Mouse (Mus musculus) heart, embryonic 15.5 days (tissue): ENCODE results near the gene Crybb1. TPM values are rescaled to one million over a fixed set of nuclear protein-coding genes. Genes with fewer than 3 reads are reported as not detected.

Source experiments
- ATAC-seq: fragments of 200-750 bp; cut with Nextera tagmentation; replicated peaks from 2 replicates; pipeline ENCODE4 v1.8.0; 2017; ENCODE audit warnings: low read depth, moderate TSS enrichment; ENCODE audit not compliant: insufficient number of reproducible peaks, insufficient read depth, low FRiP score
- H3K27ac ChIP-seq: fragments of 300-500 bp; sonication (generic); 2 replicates; pipeline ENCODE4 v1.5.1; 2015; ENCODE audit warnings: mild to moderate bottlenecking, inconsistent platforms
- H3K27me3 ChIP-seq: fragments of 300-500 bp; sonication (generic); 2 replicates; pipeline ENCODE4 v1.6.1; 2015; ENCODE audit warnings: inconsistent platforms
- H3K36me3 ChIP-seq: fragments of 300-500 bp; sonication (generic); 2 replicates; pipeline ENCODE4 v1.6.1; 2015; ENCODE audit warnings: mild to moderate bottlenecking, inconsistent platforms
- H3K4me1 ChIP-seq: fragments of 300-500 bp; sonication (generic); replicated peaks from 2 replicates; pipeline ENCODE4 v1.6.1; 2015; ENCODE audit warnings: inconsistent platforms
- H3K4me2 ChIP-seq: fragments of 300-500 bp; sonication (generic); 2 replicates; pipeline ENCODE4 v1.6.1; 2015; ENCODE audit warnings: inconsistent platforms, mild to moderate bottlenecking, moderate library complexity
- H3K4me3 ChIP-seq: fragments of 300-500 bp; sonication (generic); 2 replicates; pipeline ENCODE4 v1.5.1; 2015; ENCODE audit warnings: mild to moderate bottlenecking, inconsistent platforms
- H3K9ac ChIP-seq: fragments of 300-500 bp; sonication (generic); 2 replicates; pipeline ENCODE4 v1.6.1; 2015; ENCODE audit warnings: mild to moderate bottlenecking, inconsistent platforms
- H3K9me3 ChIP-seq: fragments of 300-500 bp; sonication (generic); replicated peaks from 2 replicates; pipeline ENCODE4 v1.6.1; 2016; ENCODE audit warnings: inconsistent platforms
- WGBS: fragments of 180-500 bp; shearing (Covaris S2); methylation state at CpG from one replicate; pipeline ENCODE4 v1.1.7; 2015; ENCODE audit warnings: mixed read lengths; 5-methylcytosine and 5-hydroxymethylcytosine counted together
- polyA plus RNA-seq: library from polyadenylated mRNA; unstranded; fragments of >200 nt; fragmentation: Nextera tagmentation; extraction: Ambion mirVana; gene quantifications from 2 replicates; pipeline ENCODE4 v1.2.1, GENCODE M21; 2015

Gene Crybb1
- polyA plus RNA-seq, 1 experiment from 2014 or later, result 2.1 TPM

DNA sequence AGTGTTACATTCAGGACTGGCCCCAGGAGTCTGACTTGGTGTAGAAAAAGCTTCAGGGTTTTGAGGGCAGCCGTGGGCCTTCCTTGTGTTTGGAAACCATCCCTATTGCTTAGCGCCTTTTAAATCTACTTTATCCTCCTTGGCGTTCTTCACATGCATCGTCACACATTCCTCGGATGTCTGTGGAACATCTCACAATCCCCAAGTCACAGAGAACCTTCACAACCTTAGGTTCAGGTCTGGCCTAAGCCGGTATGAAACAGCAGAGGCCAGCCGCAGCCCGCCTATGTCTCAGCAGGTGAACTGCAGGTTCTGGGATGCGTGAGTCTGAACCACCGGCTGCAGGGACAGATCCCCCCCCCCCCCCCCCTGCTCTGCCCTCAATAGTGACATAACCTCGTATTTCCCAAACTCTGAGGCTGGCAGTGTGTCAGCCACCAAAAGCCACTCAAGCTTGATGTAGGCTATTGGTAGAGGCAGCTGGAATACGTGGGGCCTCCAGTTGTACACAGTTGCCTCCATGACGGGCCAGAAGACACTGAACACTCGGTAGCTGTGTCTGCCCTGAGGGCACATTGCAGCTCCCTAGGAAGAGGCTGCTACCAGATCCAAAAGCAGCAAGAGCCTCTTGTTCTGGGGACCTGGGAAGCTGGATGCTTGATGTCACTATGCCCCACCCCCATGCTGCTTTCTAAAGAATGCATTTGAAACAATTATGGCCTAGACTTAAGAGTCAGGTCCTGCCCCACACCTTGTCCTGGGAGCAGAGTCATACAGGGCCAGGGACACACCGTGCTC is 25.4 kb downstream of the Crybb1 start:
- Histone ChIP-seq H3K27ac (peak overlapping the region; percentile 74), H3K27me3 (no peaks in the 10 kb centered on the region), H3K9me3 (no peaks in the 10 kb centered on the region), H3K4me2 (no peak overlapping the region), H3K36me3 (no peaks in the 10 kb centered on the region), H3K4me3 (no peak overlapping the region), H3K9ac (no peak overlapping the region), H3K4me1 (peaks cover 76% of the 10 kb centered on the region)
- WGBS, result 58% methylated on average over 15 of the region's 15 CpGs
- no peak for ATAC-seq

DNA sequence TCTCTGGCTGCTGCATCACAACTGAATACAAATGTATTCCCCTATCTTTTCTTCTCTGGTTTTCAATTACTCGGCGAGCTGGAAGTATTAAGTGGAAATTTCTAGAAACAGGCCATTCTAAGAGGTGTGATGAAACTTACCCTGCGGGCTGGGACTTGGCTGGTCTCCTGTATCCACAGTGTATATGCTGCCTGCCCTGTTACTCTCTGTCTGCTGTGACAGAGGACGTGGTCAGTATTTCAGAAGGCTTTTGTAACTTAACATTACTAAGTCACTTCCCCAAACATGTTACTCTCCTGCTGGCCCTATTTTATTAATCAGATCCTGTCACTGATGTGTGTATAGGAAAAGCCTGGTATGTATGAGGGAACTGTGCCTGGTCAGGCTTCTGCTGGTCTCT is 26.1 kb downstream of the Crybb1 start:
- Histone ChIP-seq H3K27me3 (no peaks in the 10 kb centered on the region), H3K27ac (peak overlapping the region; percentile 74), H3K9ac (no peak overlapping the region), H3K4me3 (no peak overlapping the region), H3K9me3 (no peaks in the 10 kb centered on the region), H3K4me1 (peaks cover 80% of the 10 kb centered on the region), H3K36me3 (no peaks in the 10 kb centered on the region), H3K4me2 (no peak overlapping the region)
- WGBS, result 71% methylated on average over 4 of the region's 4 CpGs
- ATAC-seq, result no peak

DNA sequence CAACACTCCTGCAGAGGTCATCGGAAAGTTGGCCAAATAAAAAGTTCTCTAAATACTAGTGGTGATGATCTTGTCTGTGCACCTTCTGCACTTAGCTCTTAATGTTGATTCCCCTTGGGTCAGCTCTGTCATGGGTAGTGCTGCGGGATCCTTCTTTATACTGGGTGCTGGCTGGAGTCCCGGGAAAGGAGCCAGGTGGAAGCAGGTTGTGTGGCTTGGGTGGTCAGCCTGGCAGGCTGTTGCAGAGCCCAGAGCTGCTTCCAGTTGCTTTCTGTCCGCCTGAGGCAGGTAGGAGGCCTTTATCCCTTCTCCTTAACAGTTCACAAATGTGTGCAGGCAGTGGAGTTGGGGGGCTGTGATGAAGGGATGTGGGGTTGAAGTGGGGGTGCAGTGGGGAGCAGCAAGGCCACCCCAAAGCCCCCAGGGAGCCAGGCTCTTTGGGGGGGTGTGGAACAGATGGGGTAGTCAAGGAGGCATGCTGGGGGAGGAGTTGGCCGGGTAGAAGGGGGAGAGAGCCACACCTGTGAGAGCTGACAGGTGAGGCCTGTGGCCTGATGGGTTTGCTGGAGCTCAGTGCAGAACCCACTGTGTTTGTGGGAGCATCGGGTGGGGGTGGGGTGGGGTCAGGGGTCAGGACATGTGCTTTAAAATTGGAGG is 26.6 kb downstream of the Crybb1 start:
- no peak overlapping the region for H3K4me3 ChIP-seq
- WGBS, result 63% methylated on average over 6 of the region's 6 CpGs
- no peaks in the 10 kb centered on the region for H3K27me3 ChIP-seq
- H3K9ac ChIP-seq, result 0 out of 2 replicates have a peak overlapping the region, but pooled peaks have one; percentile 5
- no peak for ATAC-seq
- H3K4me1 ChIP-seq, result peaks cover 83% of the 10 kb centered on the region
- no peaks in the 10 kb centered on the region for H3K36me3 ChIP-seq
- H3K4me2 ChIP-seq, result no peak overlapping the region
- H3K9me3 ChIP-seq, result no peaks in the 10 kb centered on the region
- H3K27ac ChIP-seq, result peak overlapping the region; percentile 74

GRCm38 (mm10) chr5:112282780-112283482 is 27.3 kb downstream of the Crybb1 start:
- peaks cover 85% of the 10 kb centered on the region for H3K4me1 ChIP-seq
- H3K4me2 ChIP-seq, result peak overlapping the region; percentile 17; the same call in 1 of the 2 replicates
- ATAC-seq, result no peak

DNA sequence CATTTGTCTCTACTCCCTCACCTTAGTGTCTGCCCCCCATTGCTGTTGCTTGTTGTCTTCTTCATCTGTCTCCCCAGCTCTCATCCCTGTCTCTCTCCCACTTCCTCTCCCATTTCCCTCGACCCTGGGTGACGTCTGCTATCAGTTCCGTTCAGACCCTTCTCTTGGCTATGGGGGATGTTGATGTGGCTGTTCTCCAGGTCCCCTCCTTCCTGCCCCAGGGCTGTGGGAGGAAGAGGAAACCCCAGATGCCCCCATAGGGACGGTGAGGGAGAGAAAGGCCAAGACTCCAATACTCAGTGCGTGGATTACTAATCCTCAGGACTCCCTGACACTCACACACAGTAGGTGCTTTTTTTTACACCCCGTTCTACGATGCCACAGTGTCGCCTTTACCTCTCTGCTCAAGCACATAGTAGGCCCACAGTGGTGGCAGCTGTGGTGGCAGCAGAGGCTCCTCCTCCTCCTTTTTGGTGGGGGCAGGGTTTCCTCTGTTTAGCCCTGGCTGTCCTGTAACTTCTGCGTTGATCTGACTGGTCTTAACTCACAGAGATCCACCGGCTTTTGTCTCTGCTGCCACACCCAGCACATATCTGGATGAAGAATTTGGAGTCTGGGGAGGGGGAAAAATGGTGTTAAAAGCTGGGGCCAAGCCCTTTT is 28.1 kb downstream of the Crybb1 start:
- peak overlapping the region; percentile 74 for H3K27ac ChIP-seq
- H3K27me3 ChIP-seq, result no peaks in the 10 kb centered on the region
- no peaks in the 10 kb centered on the region for H3K36me3 ChIP-seq
- WGBS, result 50% methylated on average over 10 of the region's 10 CpGs
- no peak overlapping the region for H3K4me3 ChIP-seq
- no peaks in the 10 kb centered on the region for H3K9me3 ChIP-seq
- no peak overlapping the region for H3K9ac ChIP-seq
- H3K4me1 ChIP-seq, result peaks cover 87% of the 10 kb centered on the region
- peak overlapping the region; percentile 17; the same call in 1 of the 2 replicates for H3K4me2 ChIP-seq
- peak; percentile 45; the same call in 1 of the 2 replicates for ATAC-seq

More at GRCm38 (mm10) chr5:112282780-112283482, 27.3 kb downstream of the Crybb1 start:
- Histone ChIP-seq H3K27me3 (no peaks in the 10 kb centered on the region), H3K36me3 (no peaks in the 10 kb centered on the region), H3K9ac (no peak overlapping the region), H3K27ac (peak overlapping the region; percentile 74), H3K4me3 (no peak overlapping the region), H3K9me3 (no peaks in the 10 kb centered on the region)
- 60% methylated on average over 9 of the region's 9 CpGs for WGBS

- no peak overlapping the region for H3K9ac ChIP-seq
- H3K4me1 ChIP-seq, result peaks cover 85% of the 10 kb centered on the region
- H3K27ac ChIP-seq, result peak overlapping the region; percentile 74
- 54% methylated on average over 7 of the region's 7 CpGs for WGBS
- ATAC-seq, result no peak
- no peaks in the 10 kb centered on the region for H3K36me3 ChIP-seq
- no peaks in the 10 kb centered on the region for H3K27me3 ChIP-seq
- no peak overlapping the region for H3K4me3 ChIP-seq
- no peak overlapping the region for H3K4me2 ChIP-seq
- no peaks in the 10 kb centered on the region for H3K9me3 ChIP-seq
Observed at GRCm38 (mm10) chr5:112284203-112284582, 28.6 kb downstream of the Crybb1 start.

- Histone ChIP-seq H3K9me3 (no peaks in the 10 kb centered on the region), H3K27ac (no peak overlapping the region), H3K36me3 (no peaks in the 10 kb centered on the region), H3K4me2 (no peak overlapping the region), H3K27me3 (no peaks in the 10 kb centered on the region), H3K4me1 (peaks cover 82% of the 10 kb centered on the region), H3K4me3 (no peak overlapping the region), H3K9ac (no peak overlapping the region)
- no peak for ATAC-seq
- 86% methylated on average over 7 of the region's 7 CpGs for WGBS
Observed at GRCm38 (mm10) chr5:112285548-112286085, 30.0 kb downstream of the Crybb1 start.

- Histone ChIP-seq H3K27ac (peak overlapping the region; percentile 16; the same call in 1 of the 2 replicates), H3K9me3 (no peaks in the 10 kb centered on the region), H3K27me3 (no peaks in the 10 kb centered on the region), H3K4me2 (no peak overlapping the region), H3K9ac (no peak overlapping the region), H3K4me1 (peaks cover 82% of the 10 kb centered on the region), H3K4me3 (no peak overlapping the region), H3K36me3 (no peaks in the 10 kb centered on the region)
- ATAC-seq, result no peak
- 68% methylated on average over 2 of the region's 2 CpGs for WGBS
Observed at GRCm38 (mm10) chr5:112286608-112286983, 31.0 kb downstream of the Crybb1 start.

GRCm38 (mm10) chr5:112286984-112287641 is 31.5 kb downstream of the Crybb1 start:
- H3K4me3 ChIP-seq, result no peak overlapping the region
- no peaks in the 10 kb centered on the region for H3K27me3 ChIP-seq
- no peak overlapping the region for H3K9ac ChIP-seq
- WGBS, result 59% methylated on average over 11 of the region's 11 CpGs
- H3K27ac ChIP-seq, result peak overlapping the region; percentile 16; the same call in 1 of the 2 replicates
- no peaks in the 10 kb centered on the region for H3K36me3 ChIP-seq
- H3K4me2 ChIP-seq, result no peak overlapping the region
- no peak for ATAC-seq
- H3K9me3 ChIP-seq, result no peaks in the 10 kb centered on the region
- peaks cover 77% of the 10 kb centered on the region for H3K4me1 ChIP-seq

DNA sequence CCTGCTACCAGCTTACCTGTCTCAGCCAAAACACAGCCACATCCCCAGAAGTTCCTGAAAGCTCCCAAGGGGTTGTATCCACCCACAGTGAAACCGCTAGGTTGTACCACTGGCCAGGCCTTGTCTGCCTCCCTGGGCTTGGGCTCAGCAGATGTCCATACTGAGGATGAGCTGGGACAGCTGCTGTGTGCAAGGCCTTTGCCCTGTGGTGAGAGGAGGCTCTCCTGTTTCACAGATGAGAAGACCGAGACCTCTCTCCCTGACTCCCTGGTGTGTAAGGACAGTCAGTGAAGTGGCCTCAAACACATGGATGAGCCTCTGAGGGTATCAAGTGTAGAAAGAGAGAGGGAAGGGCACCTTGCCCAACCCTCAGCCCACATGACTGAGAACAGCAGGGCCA is 32.0 kb downstream of the Crybb1 start:
- Histone ChIP-seq H3K9ac (no peak overlapping the region), H3K4me2 (no peak overlapping the region), H3K4me1 (peaks cover 77% of the 10 kb centered on the region), H3K27ac (peak overlapping the region; percentile 16; the same call in 1 of the 2 replicates), H3K36me3 (no peaks in the 10 kb centered on the region), H3K4me3 (no peak overlapping the region), H3K9me3 (no peaks in the 10 kb centered on the region), H3K27me3 (no peaks in the 10 kb centered on the region)
- 80% methylated on average over 2 of the region's 2 CpGs for WGBS
- no peak for ATAC-seq
